Mouse (Mus musculus): ENCODE data around the gene Ccdc39.

Ccdc39 gene

DNA sequence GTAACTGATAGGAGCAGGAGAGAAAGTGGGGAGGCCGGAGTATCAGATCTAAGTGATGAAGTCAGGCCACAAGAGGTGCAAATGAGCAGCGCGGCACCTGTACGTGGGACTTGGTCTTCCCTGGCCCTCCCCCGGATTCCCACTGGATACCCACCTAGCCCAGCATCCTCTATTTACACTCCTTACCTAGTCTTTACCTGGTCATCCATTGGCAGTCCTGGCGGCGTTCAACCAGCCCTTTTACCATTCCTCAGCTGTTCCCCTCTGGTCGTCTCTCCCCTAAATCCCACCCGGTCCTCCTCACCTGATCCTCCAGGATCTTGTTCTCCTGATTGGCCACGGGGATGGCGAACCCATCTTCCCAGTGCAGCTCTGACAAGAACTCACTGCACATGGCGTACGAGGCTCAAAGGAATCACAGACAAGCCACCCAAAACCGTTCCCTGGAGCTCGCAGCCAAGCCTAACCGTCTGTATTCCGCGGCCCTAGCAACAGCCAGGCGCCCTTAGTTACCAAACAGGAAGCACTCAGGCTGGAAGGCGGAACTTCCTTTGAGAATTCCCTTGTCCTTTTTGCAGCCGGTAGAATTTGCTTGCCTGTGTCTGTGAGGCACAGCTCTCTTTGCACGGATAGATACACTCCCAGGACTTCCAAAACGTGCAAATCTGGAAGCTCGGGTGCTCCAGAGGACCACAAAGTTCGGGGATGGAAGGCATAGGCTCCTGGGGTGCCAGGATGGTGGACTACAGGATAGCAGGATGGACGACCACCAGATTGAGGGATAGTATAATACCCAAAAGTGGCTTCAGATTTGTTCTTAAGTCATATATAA lies at the start of gene Ccdc39:
Ccdc39 (minus strand) TSS at position 510 of the 832 bp plus-strand sequence.
- DNase-seq: peak; percentile 76

- no peak for DNase-seq
Measured at GRCm38 (mm10) chr3:33893433-33893832, 49.3 kb upstream of the Ccdc39 start.

DNA sequence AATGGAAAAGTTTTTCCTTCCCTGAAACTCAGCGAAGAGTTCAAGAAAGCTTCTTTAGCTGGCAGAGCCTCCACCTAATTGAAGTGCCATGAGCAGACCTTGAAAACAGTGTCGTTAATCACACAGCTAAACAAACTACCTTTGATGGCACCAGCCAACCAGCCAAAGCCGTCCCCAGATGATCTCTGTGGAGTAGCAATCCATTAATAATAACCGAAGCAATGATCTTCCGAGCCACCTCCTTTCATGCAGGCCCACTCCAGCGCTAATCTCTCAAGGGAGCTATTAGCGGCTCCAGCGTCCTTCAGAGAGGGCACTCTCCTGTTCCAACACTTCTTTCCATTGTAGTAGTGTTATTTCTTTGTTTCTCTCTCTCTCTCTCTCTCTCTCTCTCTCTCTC lies 43.3 kb upstream of the Ccdc39 start:
- no peak for DNase-seq

DNA sequence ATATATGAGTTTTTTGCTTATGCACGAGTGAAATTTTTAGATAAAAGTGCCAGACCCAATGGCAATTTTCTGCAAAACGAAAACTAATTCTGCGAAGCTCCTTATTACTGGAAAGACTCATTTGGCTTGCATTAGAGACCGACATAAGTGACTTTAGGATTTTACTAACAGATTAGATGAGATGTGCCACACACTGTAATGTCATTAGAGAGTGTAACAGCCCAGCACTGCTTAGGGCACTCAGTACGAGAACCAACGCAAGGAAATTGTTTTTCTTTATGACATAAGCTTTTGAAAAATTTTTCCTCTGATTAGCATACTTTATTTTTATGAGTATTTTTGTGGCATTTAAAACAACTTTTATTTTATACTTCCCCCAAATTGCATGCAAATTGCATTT lies 39.0 kb upstream of the Ccdc39 start:
- DNase-seq: no peak

- no peak for DNase-seq
Measured at GRCm38 (mm10) chr3:33882695-33883094, 38.6 kb upstream of the Ccdc39 start.

DNA sequence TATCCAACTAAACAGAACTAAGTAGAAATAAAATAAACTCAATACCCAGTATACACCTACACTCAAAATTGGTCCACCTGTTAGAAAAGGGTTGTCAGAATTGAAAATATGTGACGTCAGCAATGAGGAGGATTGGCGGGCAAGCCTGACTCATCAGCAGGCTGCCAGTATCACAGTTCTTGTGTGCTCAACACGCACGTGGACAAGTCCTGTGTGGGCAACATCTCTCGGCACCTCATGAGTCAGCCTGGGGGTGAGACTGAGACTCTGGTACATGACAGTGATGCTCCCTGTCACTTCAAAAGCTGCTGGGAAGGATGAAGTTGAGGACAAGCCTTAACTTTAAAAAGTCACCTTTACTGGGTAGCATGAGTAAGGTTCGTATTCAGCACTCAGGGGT lies 34.6 kb upstream of the Ccdc39 start:
- DNase-seq: no peak

DNA sequence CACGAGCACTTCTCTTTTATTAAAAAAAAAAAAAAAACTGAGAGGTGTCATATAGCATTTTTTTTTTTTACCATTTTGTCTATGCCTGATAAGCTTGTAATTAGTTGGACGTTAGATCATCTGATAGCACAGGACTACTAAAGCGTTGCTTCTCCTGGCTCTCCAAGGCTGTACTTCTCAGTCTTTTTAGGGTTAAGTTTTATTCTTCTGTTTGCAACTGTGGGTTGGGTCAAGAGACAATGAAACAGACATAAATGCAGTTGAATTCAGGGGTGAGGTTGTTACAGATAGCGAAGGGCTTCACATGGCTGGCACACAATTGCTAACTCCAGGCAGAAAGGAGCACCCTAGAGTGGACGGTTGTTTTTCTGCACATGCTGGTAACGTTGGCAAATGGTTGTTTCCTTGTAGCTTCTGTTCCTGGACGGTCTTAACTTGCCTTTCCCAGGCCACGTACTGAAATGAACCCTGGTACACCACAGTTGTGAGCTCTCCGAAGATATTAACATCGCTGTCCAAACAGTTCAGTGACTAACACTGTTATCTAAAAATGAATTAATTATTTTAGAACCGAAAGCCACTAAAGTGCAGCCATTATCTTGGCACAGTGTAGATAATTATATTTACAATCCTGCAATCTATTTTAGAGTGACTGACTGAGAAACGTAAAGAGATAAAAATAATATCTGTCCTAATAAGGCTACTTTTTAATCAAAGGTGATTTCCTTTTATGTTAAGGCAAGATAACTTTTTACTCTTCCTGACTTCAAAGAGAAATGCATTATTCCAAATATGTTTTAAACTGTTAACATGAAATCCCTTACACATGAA lies 30.6 kb upstream of the Ccdc39 start:
- no peak for DNase-seq

- no peak for DNase-seq
Measured at GRCm38 (mm10) chr3:33873837-33874236, 29.7 kb upstream of the Ccdc39 start.

- DNase-seq: no peak
Measured at GRCm38 (mm10) chr3:33873366-33873765, 29.3 kb upstream of the Ccdc39 start.

DNA sequence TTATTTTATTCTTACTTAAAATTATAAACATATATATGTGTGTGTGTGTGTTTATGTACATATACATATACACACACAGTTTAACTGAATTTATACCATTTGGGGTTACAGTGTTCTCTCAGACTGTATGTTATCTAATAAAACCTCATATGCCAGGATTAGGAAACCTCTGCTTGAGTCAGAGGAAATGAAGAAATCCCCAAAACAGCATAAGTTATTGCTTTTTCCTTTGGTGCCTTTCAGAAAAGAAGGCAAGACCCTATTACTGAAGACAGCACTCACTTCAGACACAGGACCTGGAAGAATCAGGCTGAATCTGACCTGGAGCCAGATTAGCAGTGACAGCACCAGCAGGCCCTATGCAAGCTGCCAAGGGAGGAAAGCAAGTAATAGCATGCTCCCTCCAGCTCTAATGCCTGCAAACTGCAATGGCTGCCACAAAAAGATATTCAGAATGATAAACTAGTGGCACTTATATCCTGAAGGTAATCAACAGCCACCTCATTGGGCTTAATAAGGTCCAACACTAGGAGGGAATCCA lies 20.0 kb upstream of the Ccdc39 start:
- no peak for DNase-seq

- DNase-seq: no peak
Measured at GRCm38 (mm10) chr3:33858939-33859338, 14.8 kb upstream of the Ccdc39 start.

- DNase-seq: no peak
Measured at GRCm38 (mm10) chr3:33853062-33853461, 9.0 kb upstream of the Ccdc39 start.

DNA sequence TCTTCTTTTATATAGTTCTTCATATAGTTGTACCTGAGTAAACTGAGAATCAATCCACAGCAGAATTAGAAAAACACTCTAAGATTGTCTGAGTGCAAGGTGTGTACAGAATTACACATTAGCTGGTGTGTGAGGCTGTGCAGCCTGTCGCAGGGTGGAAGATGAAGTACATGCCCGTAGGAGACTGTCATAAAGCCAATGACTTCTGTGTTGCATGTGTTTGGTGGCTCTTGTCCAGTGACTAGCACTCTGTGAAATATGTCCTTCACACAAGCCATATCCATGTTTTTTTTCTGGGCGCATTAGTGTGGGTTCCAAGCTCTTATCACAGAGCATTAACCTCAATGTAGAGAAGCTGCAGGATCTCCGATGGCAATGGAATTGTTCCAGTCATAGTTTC lies 6.7 kb upstream of the Ccdc39 start:
- DNase-seq: no peak

DNA sequence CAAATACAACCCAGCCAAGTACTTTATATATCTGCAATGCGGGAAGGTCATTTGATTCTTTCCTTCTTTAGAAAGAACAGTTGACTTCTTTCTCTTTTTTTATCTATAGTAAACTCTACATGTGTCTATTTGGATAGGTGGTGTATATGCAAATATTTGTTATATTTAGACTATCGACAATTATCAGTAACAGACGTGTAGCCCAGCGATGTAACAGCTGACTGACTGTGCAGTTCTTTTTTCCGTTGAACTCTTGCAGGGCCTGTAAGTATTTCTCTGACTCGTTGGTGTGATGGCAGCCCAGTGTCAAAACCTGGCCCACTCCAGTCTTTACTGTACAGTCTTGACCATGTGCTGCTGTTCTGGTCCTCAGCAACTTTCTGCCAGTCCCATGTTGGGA lies 2.5 kb upstream of the Ccdc39 start:
- no peak for DNase-seq

DNA sequence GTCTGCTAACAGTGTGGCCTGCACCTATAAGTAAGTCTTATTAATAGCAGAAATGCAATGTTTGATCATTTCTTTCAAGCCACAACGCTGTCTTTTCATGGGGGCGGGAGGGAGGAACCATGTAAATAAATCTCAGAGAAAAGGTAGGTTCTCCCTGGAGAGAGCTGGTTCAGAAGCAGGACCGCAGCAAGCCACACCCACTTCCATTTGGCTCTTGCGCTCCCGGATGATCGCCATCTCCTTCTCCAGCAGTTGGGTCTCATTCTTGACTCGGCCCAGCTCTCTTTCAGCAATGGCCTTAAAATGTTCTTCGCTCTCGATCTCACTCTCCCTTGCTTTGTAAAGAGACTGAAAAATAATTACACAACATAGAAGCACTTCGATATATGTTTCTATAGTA lies 5.2 kb downstream of the Ccdc39 start:
- DNase-seq: no peak

DNA sequence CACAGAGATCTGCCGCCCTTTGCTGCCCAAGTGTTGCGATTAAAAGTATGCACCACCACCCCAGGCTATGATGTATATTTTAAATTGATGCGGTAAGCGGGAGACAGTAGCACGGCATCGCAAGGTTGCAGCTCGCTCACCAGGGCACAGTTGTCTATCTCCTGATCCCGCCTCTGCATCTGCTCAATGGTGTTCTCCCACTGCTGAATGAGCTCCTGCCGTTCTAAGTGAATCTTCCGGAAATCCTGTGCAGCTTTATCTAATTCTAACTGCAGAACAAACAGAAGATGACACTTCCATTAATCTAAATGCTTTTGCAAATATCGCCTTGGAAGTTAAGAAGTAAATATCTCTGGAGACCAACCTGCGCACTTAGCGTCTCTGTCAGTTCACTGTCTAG lies 7.5 kb downstream of the Ccdc39 start:
- DNase-seq: no peak

- DNase-seq: no peak
Measured at GRCm38 (mm10) chr3:33832351-33832750, 11.8 kb downstream of the Ccdc39 start.

DNA sequence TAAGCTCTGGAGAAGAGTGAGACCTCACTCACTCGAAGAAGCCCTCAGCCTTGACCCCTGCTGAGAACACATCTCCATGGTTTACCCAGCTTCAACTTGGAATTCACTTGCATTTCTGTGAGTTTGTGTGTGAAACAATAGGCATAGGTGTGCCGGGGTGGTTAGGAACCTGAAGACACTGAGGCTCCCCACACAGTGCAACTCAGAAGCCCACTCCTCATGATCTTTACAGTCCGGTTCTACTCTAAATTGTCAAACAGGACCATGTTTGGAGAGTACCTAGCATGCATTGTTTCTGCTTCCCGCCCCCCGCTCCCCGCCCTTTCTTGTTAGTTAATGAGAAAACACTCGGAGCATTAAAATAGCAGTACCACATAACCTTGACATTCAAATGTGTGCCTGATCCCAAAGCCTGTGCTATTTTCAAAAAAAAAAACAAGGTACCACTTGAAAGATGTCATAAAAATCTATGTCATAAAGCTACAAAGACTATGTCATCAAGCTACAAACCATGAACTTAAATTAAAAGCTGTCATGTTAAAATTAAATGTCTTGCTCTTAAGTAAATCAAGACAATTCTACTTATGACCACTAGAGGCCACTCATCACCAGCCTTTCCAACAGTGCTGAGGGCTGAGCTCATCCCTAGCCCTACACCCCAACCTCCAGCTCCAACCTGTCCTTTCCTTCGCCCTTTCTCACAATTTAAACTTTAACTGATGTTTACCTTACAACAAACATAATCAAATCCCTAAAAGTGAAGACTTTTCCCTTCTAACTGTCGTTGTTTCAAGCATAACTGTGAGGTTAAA lies 19.8 kb downstream of the Ccdc39 start:
- peak; percentile 7 for DNase-seq

DNA sequence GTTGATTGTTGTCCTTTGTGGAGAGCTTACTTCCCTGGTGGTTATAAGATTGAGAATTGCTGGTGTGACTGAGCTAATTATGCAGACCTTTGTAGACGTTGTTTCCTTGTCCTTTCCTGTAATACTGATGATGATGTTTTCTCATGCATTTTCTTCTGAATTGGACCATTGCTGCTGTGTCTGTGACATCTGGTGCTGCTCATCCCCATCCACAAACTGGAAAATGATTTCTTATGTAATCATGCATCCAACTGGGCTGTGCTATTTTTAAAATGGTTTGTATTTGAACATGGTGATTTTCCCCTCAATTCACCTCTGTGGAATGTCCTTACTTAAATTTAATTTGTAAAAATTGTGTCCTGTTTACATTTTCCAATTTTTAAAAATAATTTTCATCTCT lies 37.0 kb downstream of the Ccdc39 start:
- DNase-seq: no peak

DNA sequence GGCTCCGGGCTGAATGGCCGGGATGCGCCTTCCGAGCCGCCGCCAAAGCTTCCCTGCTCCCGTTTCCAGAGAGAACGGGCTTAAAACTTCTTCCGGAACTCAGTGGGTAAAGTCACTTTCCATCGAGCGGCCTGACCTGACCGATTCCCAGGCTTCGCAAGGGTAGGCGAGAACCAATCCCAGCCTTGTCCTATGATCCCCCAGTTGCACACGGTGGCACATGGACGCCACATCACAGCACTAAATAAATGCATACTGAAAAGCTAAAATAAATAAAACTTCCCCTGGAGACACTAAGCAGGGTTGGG lies 43.6 kb downstream of the Ccdc39 start:
- DNase-seq: no peak

DNA sequence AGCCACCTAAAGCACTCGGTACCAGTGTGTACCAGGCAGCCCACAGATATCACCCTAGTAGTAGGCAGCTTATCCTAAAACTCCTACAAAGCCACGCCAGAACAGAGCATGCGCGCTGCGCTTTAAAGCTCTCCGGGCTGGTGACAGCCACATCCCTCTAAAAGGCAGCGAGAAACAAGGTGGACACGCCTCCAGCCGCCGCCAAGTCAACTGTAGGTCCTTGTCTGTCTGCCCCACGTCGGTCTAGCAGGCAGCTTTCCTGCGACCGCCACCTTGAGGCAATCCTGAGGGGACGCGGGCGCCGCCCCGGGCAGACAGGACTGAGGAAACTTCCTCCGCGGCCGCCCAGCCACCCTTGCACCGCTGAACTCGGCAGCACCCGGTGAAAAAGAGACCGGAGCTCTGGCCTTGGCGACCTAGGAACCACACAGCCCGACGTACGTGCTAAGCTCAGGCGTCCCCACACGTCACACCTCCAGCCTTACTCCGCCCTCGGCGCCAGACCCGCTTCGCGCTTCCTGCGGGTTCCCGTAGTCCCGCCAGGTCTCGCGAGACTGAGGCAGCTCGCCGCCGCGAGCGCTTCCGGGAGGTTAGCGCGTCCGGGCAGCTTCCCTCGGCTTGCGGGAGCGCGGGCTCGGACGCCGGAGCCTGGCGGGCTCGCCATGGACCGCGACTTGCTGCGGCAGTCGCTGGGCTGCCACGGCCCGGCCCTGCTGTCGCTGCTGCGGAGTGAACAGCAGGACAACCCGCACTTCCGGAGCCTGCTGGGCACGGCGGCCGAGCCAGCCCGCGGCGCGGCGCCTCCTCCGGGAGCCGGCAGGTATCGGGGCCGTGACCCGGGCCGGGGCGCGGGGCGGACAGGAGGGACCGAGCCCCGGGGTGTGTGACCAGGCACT lies 44.2 kb downstream of the Ccdc39 start, which contains the start of gene Ttc14:
Ttc14 (plus strand) TSS at position 216 of the 896 bp plus-strand sequence.
- DNase-seq: peak; percentile 99

DNA sequence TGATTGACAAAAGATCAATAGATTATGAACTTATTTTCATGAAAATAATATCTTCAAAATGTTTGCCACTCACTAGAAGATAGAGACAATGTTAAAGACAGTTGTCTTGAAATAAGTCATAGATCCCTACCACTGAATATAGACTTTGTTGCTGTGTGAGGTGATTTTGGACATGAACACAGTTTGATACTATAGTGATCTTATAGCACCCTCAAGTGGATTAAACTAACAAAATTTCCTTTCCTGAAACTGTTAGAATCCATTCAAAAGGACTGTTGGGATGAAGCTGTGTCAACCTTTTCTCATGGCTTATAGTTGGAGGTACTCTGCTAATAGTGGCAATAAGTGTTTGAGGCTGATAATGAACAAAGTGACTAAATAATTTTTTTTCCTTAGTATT lies 53.1 kb downstream of the Ccdc39 start:
- no peak for DNase-seq

Data from kidney, adult 18-20 months (tissue).